ENCODE assay signal across 8 mouse cellular contexts in the genomic region with DNA sequence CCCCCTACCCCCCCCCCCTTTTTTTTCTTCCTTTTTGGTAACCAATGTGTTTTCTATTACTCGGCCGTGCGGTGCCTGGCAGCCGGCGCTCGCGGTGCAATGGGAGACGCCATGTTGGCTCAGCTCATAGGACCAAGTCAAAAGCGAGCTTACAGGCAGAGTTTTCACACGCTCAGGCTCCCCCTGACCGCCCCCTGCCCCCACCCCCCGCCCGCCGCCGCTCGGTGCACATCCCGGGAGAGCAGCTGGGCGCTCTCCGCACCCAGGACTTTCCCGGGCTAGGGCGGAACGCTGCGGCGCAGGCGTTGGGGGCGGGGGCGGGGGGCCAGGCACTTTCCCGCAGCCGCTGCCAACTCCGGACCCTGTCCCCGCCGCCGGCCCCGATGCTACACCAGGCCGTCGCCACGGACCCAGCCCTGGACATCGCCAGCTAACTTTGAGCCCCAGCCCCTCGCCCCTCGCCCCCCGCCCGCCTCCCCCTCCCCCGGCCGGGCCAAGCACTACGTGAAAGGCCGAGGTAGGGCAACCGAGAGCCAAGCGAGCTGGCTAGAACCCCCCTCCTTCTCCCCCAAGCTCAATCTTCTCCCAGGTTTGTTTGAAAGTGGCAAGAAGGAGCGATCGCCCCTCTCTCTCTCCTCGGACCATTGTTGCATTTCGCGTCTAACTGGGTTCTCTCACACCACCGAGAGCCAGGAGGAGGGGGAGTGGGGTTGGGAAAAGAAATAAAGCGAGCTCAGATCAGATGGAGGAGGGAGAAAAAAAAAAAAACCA. TPM values are rescaled to one million over a fixed set of nuclear protein-coding genes. Genes with fewer than 3 reads are reported as not detected.
DNase-seq lines count a peak whose midpoint lies in the region; ATAC-seq and TF ChIP-seq lines count a peak whose summit lies in the region.
"Had no signal": no experiment of that assay in that cellular context is flagged by ENCODE, and none has a peak within 500 bp of the region (broad histone marks: within the 10 kb centered on the region; RNA-seq: fewer than 3 reads in every experiment).

No protein-coding gene starts in this region.

- peak overlapping the region; percentile 96 for H3K27ac ChIP-seq in forebrain, embryonic 11.5 days (ENCODE audit: low read depth, low read length)
- peak overlapping the region; percentile 92 for H3K27ac ChIP-seq in hindbrain, postnatal 0 days
- H3K27ac ChIP-seq in liver, embryonic 13.5 days = peak overlapping the region; percentile 69
- H3K27ac ChIP-seq in neural tube, embryonic 13.5 days (replicated peaks) = peak overlapping the region; percentile 97

- TF ChIP-seq CTCF in hindbrain, postnatal 0 days (IDR thresholded peaks at IDR 0.05; ENCODE audit: low read depth) = no peak

- peaks cover 42% of the 10 kb centered on the region for H3K27me3 ChIP-seq in forebrain, embryonic 11.5 days (ENCODE audit: control insufficient read depth, insufficient read depth, low read length)
- H3K27me3 ChIP-seq in hindbrain, postnatal 0 days (ENCODE audit: insufficient read depth, low read length) = peaks cover 8% of the 10 kb centered on the region; the same call in 1 of the 2 replicates
- peaks cover 78% of the 10 kb centered on the region for H3K27me3 ChIP-seq in liver, embryonic 13.5 days
- no peaks in the 10 kb centered on the region; the same call in 1 of the 2 replicates for H3K27me3 ChIP-seq in neural tube, embryonic 13.5 days

- WGBS in forebrain, embryonic 11.5 days = under 1% methylated on average over 47 of the region's 55 CpGs
- WGBS in hindbrain, postnatal 0 days = 4% methylated on average over 52 of the region's 55 CpGs
- WGBS in liver, embryonic 13.5 days (ENCODE audit: insufficient replicate concordance) = 2% methylated on average over 49 of the region's 55 CpGs
- under 1% methylated on average over 55 of the region's 55 CpGs for WGBS in neural tube, embryonic 13.5 days

- peaks cover 18% of the 10 kb centered on the region for H3K4me1 ChIP-seq in forebrain, embryonic 11.5 days (replicated peaks; ENCODE audit: control insufficient read depth, insufficient read depth, low read length)
- no peaks in the 10 kb centered on the region; the same call in 1 of the 2 replicates for H3K4me1 ChIP-seq in hindbrain, postnatal 0 days (ENCODE audit: insufficient read depth, low read length)
- peaks cover 5% of the 10 kb centered on the region for H3K4me1 ChIP-seq in liver, embryonic 13.5 days (replicated peaks)
- H3K4me1 ChIP-seq in neural tube, embryonic 13.5 days (replicated peaks) = peaks cover 81% of the 10 kb centered on the region

- peak; percentile 52 for DNase-seq in urinary bladder, adult 2 months (ENCODE audit: low spot score)
- no peak for DNase-seq in urinary bladder, postnatal 10 days (ENCODE audit: low spot score)
- DNase-seq in forebrain, embryonic 11.5 days (ENCODE audit: low spot score) = peak; percentile 83
- peak; percentile 82 for DNase-seq in hindbrain, postnatal 0 days (ENCODE audit: low spot score)
- no peak for DNase-seq in liver, embryonic 13.5 days

- peak overlapping the region; percentile 91 for H3K9ac ChIP-seq in forebrain, embryonic 11.5 days (ENCODE audit: low read length)
- peak overlapping the region; percentile 68 for H3K9ac ChIP-seq in hindbrain, postnatal 0 days (replicated peaks; ENCODE audit: low read length)
- H3K9ac ChIP-seq in liver, embryonic 13.5 days = peak overlapping the region; percentile 58
- peak overlapping the region; percentile 91 for H3K9ac ChIP-seq in neural tube, embryonic 13.5 days

- peak; percentile 68 for ATAC-seq in forebrain, embryonic 11.5 days (replicated peaks; ENCODE audit: low FRiP score)
- peak; percentile 83 for ATAC-seq in hindbrain, postnatal 0 days
- ATAC-seq in liver, embryonic 13.5 days (ENCODE audit: low read depth) = peak; percentile 27
- peak; percentile 71 for ATAC-seq in neural tube, embryonic 13.5 days (ENCODE audit: low read depth)
- no peak for ATAC-seq in megakaryocyte progenitor cell, adult 5-6 weeks (replicated peaks; ENCODE audit: poor library complexity)

- H3K4me2 ChIP-seq in forebrain, embryonic 11.5 days (ENCODE audit: low read depth, low read length, severe bottlenecking) = peak overlapping the region; percentile 92
- H3K4me2 ChIP-seq in hindbrain, postnatal 0 days (ENCODE audit: low read depth, low read length) = peak overlapping the region; percentile 68
- peak overlapping the region; percentile 49 for H3K4me2 ChIP-seq in liver, embryonic 13.5 days
- peak overlapping the region; percentile 88 for H3K4me2 ChIP-seq in neural tube, embryonic 13.5 days

- H3K36me3 ChIP-seq in forebrain, embryonic 11.5 days (ENCODE audit: control insufficient read depth, insufficient read depth, low read length) = no peaks in the 10 kb centered on the region
- H3K36me3 ChIP-seq in hindbrain, postnatal 0 days (ENCODE audit: insufficient read depth, low read length) = no peaks in the 10 kb centered on the region
- no peaks in the 10 kb centered on the region for H3K36me3 ChIP-seq in liver, embryonic 13.5 days
- peaks cover 4% of the 10 kb centered on the region; the same call in 1 of the 2 replicates for H3K36me3 ChIP-seq in neural tube, embryonic 13.5 days

- no peaks in the 10 kb centered on the region for H3K9me3 ChIP-seq in forebrain, embryonic 11.5 days (ENCODE audit: control insufficient read depth, low read length)
- H3K9me3 ChIP-seq in hindbrain, postnatal 0 days (ENCODE audit: low read length) = no peaks in the 10 kb centered on the region
- no peaks in the 10 kb centered on the region for H3K9me3 ChIP-seq in liver, embryonic 13.5 days (replicated peaks)
- H3K9me3 ChIP-seq in neural tube, embryonic 13.5 days = no peaks in the 10 kb centered on the region

- H3K4me3 ChIP-seq in forebrain, embryonic 11.5 days (ENCODE audit: low read depth, low read length) = peak overlapping the region; percentile 59
- peak overlapping the region; percentile 64 for H3K4me3 ChIP-seq in hindbrain, postnatal 0 days (ENCODE audit: low read length)
- peak overlapping the region; percentile 49 for H3K4me3 ChIP-seq in liver, embryonic 13.5 days (replicated peaks)
- peak overlapping the region; percentile 66 for H3K4me3 ChIP-seq in neural tube, embryonic 13.5 days

RNA-seq across cellular contexts. Expression of a gene that starts 15.6 kb away (rescaled TPM):
- polyA plus RNA-seq in urinary bladder, adult 2 months (2012; rRNA removed) = 118 and 128 TPM in 2 replicates
- 124 and 137 TPM in 2 replicates for polyA plus RNA-seq in forebrain, embryonic 11.5 days (2014; fragmentation: Nextera tagmentation; extraction: Ambion mirVana)
- total RNA-seq in hindbrain, postnatal 0 days (2014; rRNA removed) = 33.2 and 43.1 TPM in 2 replicates
- 74.2 and 75.4 TPM in 2 replicates for polyA plus RNA-seq in hindbrain, postnatal 0 days (2015; fragmentation: Nextera tagmentation; extraction: Ambion mirVana)
- 10.2 and 11.9 TPM in 2 replicates for polyA plus RNA-seq in liver, embryonic 13.5 days (2015; fragmentation: Nextera tagmentation; extraction: Ambion mirVana)
- 85.5 and 87.8 TPM in 2 replicates for polyA plus RNA-seq in neural tube, embryonic 13.5 days (2015; fragmentation: Nextera tagmentation; extraction: Ambion mirVana)
- not detected in 2 replicates for total RNA-seq in megakaryocyte progenitor cell, adult 5-6 weeks (2015)
- not detected in 2 replicates for total RNA-seq in megakaryocyte progenitor cell, adult 5-6 weeks (2017)
- total RNA-seq: common myeloid progenitor, adult 5-6 weeks had no signal

Comparison
In these comparisons a context has a peak if more than half of its experiments do, and no peak if none do; other contexts are left out.
1. DNase-seq: peak in urinary bladder, adult 2 months (single experiment), forebrain, embryonic 11.5 days (single experiment) and hindbrain, postnatal 0 days (single experiment); none in urinary bladder, postnatal 10 days (single experiment) and liver, embryonic 13.5 days (single experiment).
2. Peak in every context shown above with its lines, with median percentiles within 50 percentile points of each other: H3K27ac ChIP-seq, H3K4me2 ChIP-seq, H3K4me3 ChIP-seq and H3K9ac ChIP-seq.